ENCODE assay signal across 11 mouse cellular contexts in the genomic region with DNA sequence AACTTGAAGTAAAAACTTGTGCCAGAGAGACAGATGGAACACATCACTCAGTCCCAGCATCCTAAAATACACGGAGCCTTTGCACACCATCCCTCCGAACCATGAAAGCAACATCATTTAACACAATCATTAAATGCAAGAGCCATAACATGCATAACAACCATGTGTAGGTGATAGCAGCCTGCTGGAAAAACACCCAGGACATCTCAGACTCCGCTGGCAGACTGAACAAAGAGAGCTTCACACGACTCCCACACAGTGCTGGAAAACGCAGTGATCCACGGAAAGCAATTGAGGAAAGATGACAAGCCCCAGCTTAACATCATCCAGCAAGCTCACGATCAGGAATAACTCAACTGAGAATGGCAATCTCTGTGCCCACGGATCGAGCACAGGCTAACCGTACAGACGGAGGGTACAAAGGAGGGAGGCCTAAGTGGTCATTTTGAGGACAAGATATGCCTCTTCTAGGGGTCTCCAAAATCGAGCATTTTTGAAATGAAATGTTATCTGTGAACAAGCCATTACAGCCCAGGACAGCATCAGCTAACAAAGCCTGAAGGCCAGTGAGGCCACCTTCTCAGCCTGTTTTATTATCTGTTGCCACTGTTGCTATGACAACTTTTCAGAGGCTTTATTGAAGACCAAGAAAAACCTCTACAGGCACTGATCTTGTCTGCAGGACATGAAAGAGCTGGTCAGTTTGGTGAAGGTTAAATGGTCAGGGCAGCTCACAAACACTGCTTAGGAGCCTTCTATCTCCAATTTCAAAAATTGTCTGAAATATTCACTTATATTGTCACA.
DNase-seq lines count a peak whose midpoint lies in the region; ATAC-seq lines count a peak whose summit lies in the region.
"Had no signal": no experiment of that assay in that cellular context is flagged by ENCODE, and none has a peak within 500 bp of the region (broad histone marks: within the 10 kb centered on the region; RNA-seq: fewer than 3 reads in every experiment).

No protein-coding gene starts in this region.

- no peak overlapping the region for H3K27ac ChIP-seq in hindbrain, embryonic 16.5 days (ENCODE audit: low read depth, low read length)
- H3K27ac ChIP-seq in hindbrain, embryonic 13.5 days, result no peak overlapping the region
- peak overlapping the region; percentile 70 for H3K27ac ChIP-seq in forebrain, embryonic 13.5 days
- peak overlapping the region; percentile 48 for H3K27ac ChIP-seq in midbrain, embryonic 16.5 days (ENCODE audit: low read length)
- H3K27ac ChIP-seq: liver, embryonic 14.5 days had no signal

- no peak overlapping the region for H3K4me2 ChIP-seq in hindbrain, embryonic 16.5 days (ENCODE audit: low read length)
- H3K4me2 ChIP-seq in hindbrain, embryonic 13.5 days, result no peak overlapping the region
- H3K4me2 ChIP-seq in forebrain, embryonic 13.5 days, result no peak overlapping the region
- no peak overlapping the region for H3K4me2 ChIP-seq in midbrain, embryonic 16.5 days (ENCODE audit: low read length)

- 36% methylated on average over 12 of the region's 12 CpGs for WGBS in hindbrain, embryonic 16.5 days
- 42% methylated on average over 12 of the region's 12 CpGs for WGBS in hindbrain, embryonic 13.5 days
- 55% methylated on average over 12 of the region's 12 CpGs for WGBS in forebrain, embryonic 13.5 days
- WGBS in midbrain, embryonic 16.5 days, result 42% methylated on average over 12 of the region's 12 CpGs

- no peaks in the 10 kb centered on the region for H3K27me3 ChIP-seq in hindbrain, embryonic 16.5 days (replicated peaks; ENCODE audit: control insufficient read depth, insufficient read depth, low read length)
- H3K27me3 ChIP-seq in hindbrain, embryonic 13.5 days, result no peaks in the 10 kb centered on the region
- H3K27me3 ChIP-seq in forebrain, embryonic 13.5 days, result no peaks in the 10 kb centered on the region
- no peaks in the 10 kb centered on the region for H3K27me3 ChIP-seq in midbrain, embryonic 16.5 days (ENCODE audit: control insufficient read depth, insufficient read depth, low read depth, low read length)
- H3K27me3 ChIP-seq: CH12.LX had no signal

- peak; percentile 54; the same call in 1 of the 2 replicates for ATAC-seq in hindbrain, embryonic 16.5 days
- no peak for ATAC-seq in hindbrain, embryonic 13.5 days (ENCODE audit: low FRiP score)
- peak; percentile 84 for ATAC-seq in forebrain, embryonic 13.5 days
- ATAC-seq in midbrain, embryonic 16.5 days, result peak; percentile 54

- no peak overlapping the region for H3K9ac ChIP-seq in hindbrain, embryonic 16.5 days (ENCODE audit: low read depth, low read length)
- no peak overlapping the region for H3K9ac ChIP-seq in hindbrain, embryonic 13.5 days
- no peak overlapping the region for H3K9ac ChIP-seq in forebrain, embryonic 13.5 days
- no peak overlapping the region for H3K9ac ChIP-seq in midbrain, embryonic 16.5 days (ENCODE audit: low read depth, low read length)
- H3K9ac ChIP-seq: liver, embryonic 14.5 days had no signal

- no peak overlapping the region for H3K4me3 ChIP-seq in hindbrain, embryonic 16.5 days (ENCODE audit: low read length)
- no peak overlapping the region for H3K4me3 ChIP-seq in hindbrain, embryonic 13.5 days
- H3K4me3 ChIP-seq in forebrain, embryonic 13.5 days, result no peak overlapping the region
- H3K4me3 ChIP-seq in midbrain, embryonic 16.5 days (ENCODE audit: low read depth, low read length), result no peak overlapping the region

- intact Hi-C loops in gastrocnemius, postnatal 14 days (cut with DNase I; ENCODE audit: low total_unique reads), result no loop called here

- peak; percentile 70 for DNase-seq in layer of hippocampus, adult 9-11 months
- no peak for DNase-seq in MN1 (ENCODE audit: low spot score)
- DNase-seq in gastrocnemius, postnatal 14 days, result no peak
- DNase-seq in cerebellum, adult 9-11 months, result no peak
- DNase-seq: adrenal gland, postnatal 25 days had no signal

- H3K4me1 ChIP-seq in hindbrain, embryonic 16.5 days (ENCODE audit: control insufficient read depth, insufficient read depth, low read depth, low read length), result no peaks in the 10 kb centered on the region
- H3K4me1 ChIP-seq in hindbrain, embryonic 13.5 days (replicated peaks), result peaks cover 19% of the 10 kb centered on the region
- 0 out of 2 replicates have a peak, but pooled peaks cover 8% of the 10 kb centered on the region for H3K4me1 ChIP-seq in forebrain, embryonic 13.5 days
- peaks cover 20% of the 10 kb centered on the region for H3K4me1 ChIP-seq in midbrain, embryonic 16.5 days (ENCODE audit: control insufficient read depth, insufficient read depth, low read length)

- H3K9me3 ChIP-seq in hindbrain, embryonic 16.5 days (ENCODE audit: control insufficient read depth, low read length), result no peaks in the 10 kb centered on the region
- no peaks in the 10 kb centered on the region for H3K9me3 ChIP-seq in hindbrain, embryonic 13.5 days
- no peaks in the 10 kb centered on the region for H3K9me3 ChIP-seq in forebrain, embryonic 13.5 days (replicated peaks)
- H3K9me3 ChIP-seq in midbrain, embryonic 16.5 days (replicated peaks; ENCODE audit: control insufficient read depth, low read length, poor library complexity, severe bottlenecking), result no peaks in the 10 kb centered on the region

- H3K36me3 ChIP-seq in hindbrain, embryonic 16.5 days (ENCODE audit: control insufficient read depth, insufficient read depth, low read length), result no peaks in the 10 kb centered on the region
- H3K36me3 ChIP-seq in hindbrain, embryonic 13.5 days, result no peaks in the 10 kb centered on the region
- H3K36me3 ChIP-seq in forebrain, embryonic 13.5 days (ENCODE audit: poor library complexity, severe bottlenecking), result no peaks in the 10 kb centered on the region
- H3K36me3 ChIP-seq in midbrain, embryonic 16.5 days (ENCODE audit: control insufficient read depth, insufficient read depth, low read length), result no peaks in the 10 kb centered on the region

Comparison
In these comparisons a context has a peak if more than half of its experiments do, and no peak if none do; other contexts are left out.
1. H3K27ac ChIP-seq: peak in forebrain, embryonic 13.5 days (single experiment) and midbrain, embryonic 16.5 days (single experiment); none in hindbrain, embryonic 16.5 days (single experiment) and hindbrain, embryonic 13.5 days (single experiment).